Mouse (Mus musculus) spleen, adult 2 months (tissue): Measurements from ENCODE around the gene Slc9a4.

ENCODE experiments used
- CTCF ChIP-seq: fragments of 200-500 bp; IDR thresholded peaks from 2 replicates; pipeline ENCODE4 v1.5.1; 2011; ENCODE audit warnings: mild to moderate bottlenecking, inconsistent platforms; ENCODE audit not compliant: insufficient read depth, insufficient read length, insufficient replicate concordance; ENCODE audit errors: extremely low read depth
- POLR2A ChIP-seq: fragments of 200-500 bp; IDR thresholded peaks from 2 replicates; pipeline ENCODE4 v1.6.1; 2011; ENCODE audit warnings: low read depth, low read length, inconsistent platforms

GRCm38 (mm10) chr1:40670025-40670424 lies 90.1 kb downstream of the Slc9a4 start:
- TF ChIP-seq POLR2A, result no peak
- no peak for TF ChIP-seq CTCF
